Mouse (Mus musculus): Measurements from ENCODE around the gene Trmt5. TPM values are rescaled to one million over a fixed set of nuclear protein-coding genes. Genes with fewer than 3 reads are reported as not detected.

Trmt5 gene
- polyA plus RNA-seq (2015; fragmentation: Nextera tagmentation; extraction: Ambion mirVana) = 20.7 TPM in 2 replicates

DNA sequence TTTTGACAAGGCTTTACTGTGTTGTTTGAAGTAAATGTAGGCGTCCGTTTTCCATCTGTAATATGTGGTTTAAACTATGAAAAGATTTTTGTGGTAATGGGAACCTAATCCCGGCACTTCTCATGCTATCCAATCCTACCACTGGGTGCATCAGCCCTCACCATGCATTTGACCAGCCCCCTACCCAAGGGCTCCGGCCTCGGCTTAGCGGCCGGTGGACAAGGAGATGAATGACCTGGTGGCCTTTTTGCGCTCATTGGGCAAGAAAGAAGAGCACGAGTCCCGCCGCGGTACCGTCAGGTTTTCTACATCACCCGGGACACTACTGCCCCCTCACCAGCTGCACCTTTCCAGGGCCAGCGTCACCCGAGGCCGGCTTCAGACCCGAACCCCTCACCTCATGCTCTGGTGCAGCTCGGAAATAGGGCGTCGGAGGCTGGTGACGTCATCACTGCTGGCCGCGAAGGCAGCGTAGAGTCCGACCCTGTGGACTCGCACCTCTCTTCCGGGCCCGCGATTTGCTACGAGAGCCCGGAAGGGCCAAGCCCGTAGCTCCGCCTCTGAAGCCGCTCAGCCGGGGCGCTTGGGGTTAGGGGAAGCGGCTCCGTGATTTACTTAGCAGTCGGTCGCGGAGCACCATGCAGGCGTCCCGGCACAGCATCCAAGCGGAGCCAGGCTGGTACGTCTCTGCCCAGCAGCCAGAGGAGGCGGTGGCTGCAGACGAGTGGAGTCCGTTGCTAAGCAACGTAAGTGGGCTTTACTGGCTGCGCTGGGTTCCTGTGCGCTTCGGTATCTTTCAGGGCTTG lies at the start of gene Trmt5, which contains the start of gene Slc38a6:
Gene Trmt5, minus strand, starts transcription at position 424 of the 806 bp plus-strand sequence.
Gene Slc38a6, plus strand, starts transcription at position 493 of the 806 bp plus-strand sequence.
- H3K36me3 ChIP-seq = peaks cover 25% of the 10 kb centered on the region
- peak within 1 kb of the TSS; percentile 72 for H3K4me2 ChIP-seq
- ATAC-seq (replicated peaks; ENCODE audit: low FRiP score) = peak; percentile 96
- H3K4me3 ChIP-seq (replicated peaks) = peak within 1 kb of the TSS; percentile 77
- peaks cover 27% of the 10 kb centered on the region for H3K4me1 ChIP-seq
- peak within 1 kb of the TSS; percentile 81 for H3K9ac ChIP-seq
- no peaks in the 10 kb centered on the region for H3K9me3 ChIP-seq (replicated peaks)
- H3K27me3 ChIP-seq = no peaks in the 10 kb centered on the region
- H3K27ac ChIP-seq = peak within 1 kb of the TSS; percentile 89
- WGBS = under 1% methylated on average over 53 of the region's 53 CpGs

GRCm38 (mm10) chr12:73334051-73334551 lies 47.6 kb upstream of the Trmt5 start:
- WGBS = 73% methylated on average over 8 of the region's 8 CpGs
- no peak for ATAC-seq (replicated peaks; ENCODE audit: low FRiP score)
- Histone ChIP-seq H3K4me3 (replicated peaks) (no peak overlapping the region), H3K4me2 (no peak overlapping the region), H3K9ac (no peak overlapping the region), H3K36me3 (no peaks in the 10 kb centered on the region), H3K4me1 (no peaks in the 10 kb centered on the region), H3K27ac (no peak overlapping the region), H3K27me3 (no peaks in the 10 kb centered on the region), H3K9me3 (replicated peaks) (no peaks in the 10 kb centered on the region)

DNA sequence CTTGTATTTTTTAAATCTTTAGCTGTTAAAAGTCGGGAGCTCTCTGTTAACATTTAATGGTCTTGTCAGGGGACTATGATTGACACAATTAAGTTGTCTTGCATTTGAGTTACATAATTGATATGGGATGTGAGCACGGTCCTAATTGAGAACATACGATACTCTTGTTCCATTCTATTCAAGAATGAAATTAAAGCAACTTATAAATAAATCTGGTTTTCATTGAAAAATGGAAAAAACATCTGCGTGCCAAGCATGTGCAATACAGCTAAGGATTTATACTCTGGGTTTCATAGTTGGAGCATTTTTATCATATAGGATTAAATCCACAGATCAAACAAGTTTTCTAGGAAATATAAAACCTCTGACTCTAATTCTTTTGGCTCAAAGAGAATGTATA lies 46.2 kb upstream of the Trmt5 start:
- H3K4me3 ChIP-seq (replicated peaks) = no peak overlapping the region
- no peaks in the 10 kb centered on the region for H3K4me1 ChIP-seq
- H3K36me3 ChIP-seq = no peaks in the 10 kb centered on the region
- H3K4me2 ChIP-seq = no peak overlapping the region
- no peak overlapping the region for H3K9ac ChIP-seq
- no peak overlapping the region for H3K27ac ChIP-seq
- 87% methylated on average over 4 of the region's 4 CpGs for WGBS
- no peaks in the 10 kb centered on the region for H3K27me3 ChIP-seq
- ATAC-seq (replicated peaks; ENCODE audit: low FRiP score) = no peak
- no peaks in the 10 kb centered on the region for H3K9me3 ChIP-seq (replicated peaks)

GRCm38 (mm10) chr12:73330236-73330635 lies 43.7 kb upstream of the Trmt5 start:
- Histone ChIP-seq H3K27ac (no peak overlapping the region), H3K9me3 (replicated peaks) (no peaks in the 10 kb centered on the region), H3K36me3 (no peaks in the 10 kb centered on the region), H3K4me1 (no peaks in the 10 kb centered on the region), H3K9ac (no peak overlapping the region), H3K4me2 (no peak overlapping the region), H3K27me3 (no peaks in the 10 kb centered on the region), H3K4me3 (replicated peaks) (no peak overlapping the region)
- no peak for ATAC-seq (replicated peaks; ENCODE audit: low FRiP score)
- 82% methylated on average over 7 of the region's 7 CpGs for WGBS

GRCm38 (mm10) chr12:73328448-73329167 lies 42.1 kb upstream of the Trmt5 start:
- no peaks in the 10 kb centered on the region for H3K27me3 ChIP-seq
- 0 out of 2 replicates have a peak, but pooled peaks cover 4% of the 10 kb centered on the region for H3K4me1 ChIP-seq
- H3K9me3 ChIP-seq (replicated peaks) = no peaks in the 10 kb centered on the region
- H3K4me3 ChIP-seq (replicated peaks) = no peak overlapping the region
- no peaks in the 10 kb centered on the region for H3K36me3 ChIP-seq
- H3K27ac ChIP-seq = no peak overlapping the region
- ATAC-seq (replicated peaks; ENCODE audit: low FRiP score) = no peak
- H3K9ac ChIP-seq = no peak overlapping the region
- 82% methylated on average over 4 of the region's 4 CpGs for WGBS
- H3K4me2 ChIP-seq = no peak overlapping the region

DNA sequence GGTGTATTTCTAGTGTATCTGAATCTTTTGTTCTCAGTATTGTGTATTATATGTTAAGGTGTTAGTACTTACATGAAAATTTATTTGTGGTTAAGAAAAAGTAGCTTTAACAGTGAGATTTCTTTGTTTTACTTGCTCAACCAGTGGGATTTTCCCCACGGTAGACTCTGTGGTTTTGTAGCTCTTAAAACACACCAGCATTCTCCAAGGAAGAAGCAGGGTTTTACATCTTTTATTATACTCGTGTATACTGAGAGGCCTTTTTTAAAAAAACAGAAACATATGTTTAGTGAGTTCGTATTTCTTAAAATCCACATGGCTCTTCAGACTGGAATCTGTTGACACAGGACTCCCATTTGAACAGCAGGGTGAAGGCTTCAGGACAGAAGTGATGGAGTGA lies 40.9 kb upstream of the Trmt5 start:
- Histone ChIP-seq H3K9me3 (replicated peaks) (no peaks in the 10 kb centered on the region), H3K4me3 (replicated peaks) (no peak overlapping the region), H3K4me1 (0 out of 2 replicates have a peak, but pooled peaks cover 4% of the 10 kb centered on the region), H3K9ac (no peak overlapping the region), H3K4me2 (no peak overlapping the region), H3K27me3 (no peaks in the 10 kb centered on the region), H3K27ac (no peak overlapping the region), H3K36me3 (no peaks in the 10 kb centered on the region)
- WGBS = 66% methylated on average over 3 of the region's 3 CpGs
- ATAC-seq (replicated peaks; ENCODE audit: low FRiP score) = no peak

DNA sequence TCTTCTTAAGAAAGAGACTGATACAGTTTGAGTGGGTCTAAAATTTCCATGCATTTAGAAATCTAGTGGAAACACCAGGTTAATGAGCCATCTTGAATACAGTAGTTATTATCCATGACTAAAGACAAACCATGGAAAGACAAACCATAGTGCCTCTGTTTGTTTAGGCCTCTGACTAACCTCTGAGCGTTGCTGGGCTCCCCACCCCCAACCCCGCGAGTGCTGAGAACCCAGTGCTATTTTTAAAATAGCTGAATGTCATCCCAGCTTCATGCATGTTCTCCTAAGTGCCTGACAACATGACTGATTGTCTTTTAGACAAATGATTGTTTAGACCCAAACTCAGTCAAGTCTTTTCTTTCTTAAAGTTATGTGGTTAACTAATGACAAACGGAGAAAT lies 39.1 kb upstream of the Trmt5 start:
- Histone ChIP-seq H3K4me2 (no peak overlapping the region), H3K9ac (no peak overlapping the region), H3K27me3 (no peaks in the 10 kb centered on the region), H3K9me3 (replicated peaks) (no peaks in the 10 kb centered on the region), H3K4me1 (0 out of 2 replicates have a peak, but pooled peaks cover 4% of the 10 kb centered on the region), H3K27ac (no peak overlapping the region), H3K36me3 (no peaks in the 10 kb centered on the region), H3K4me3 (replicated peaks) (no peak overlapping the region)
- no peak for ATAC-seq (replicated peaks; ENCODE audit: low FRiP score)
- 37% methylated on average over 4 of the region's 4 CpGs for WGBS

DNA sequence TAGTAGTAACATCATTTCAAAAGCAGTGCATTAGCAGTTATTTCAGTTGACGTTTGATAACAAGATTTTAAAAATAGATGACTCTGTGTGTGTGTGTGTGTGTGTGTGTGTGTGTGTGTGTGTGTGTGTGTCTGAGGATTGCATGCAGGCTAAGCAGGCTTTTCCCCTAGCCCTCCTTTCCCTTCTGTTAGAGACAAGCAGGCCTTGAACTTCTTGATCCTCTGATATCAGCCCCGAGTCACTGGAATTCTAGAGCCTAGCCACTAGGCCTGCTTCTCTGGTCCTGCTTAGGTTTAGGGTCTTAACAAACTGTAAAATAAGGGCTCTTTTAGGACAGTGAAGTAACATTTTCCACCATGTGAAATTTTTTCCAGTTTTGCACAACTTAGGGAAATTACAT lies 38.7 kb upstream of the Trmt5 start:
- no peaks in the 10 kb centered on the region for H3K36me3 ChIP-seq
- no peak overlapping the region for H3K4me2 ChIP-seq
- no peaks in the 10 kb centered on the region for H3K9me3 ChIP-seq (replicated peaks)
- H3K27ac ChIP-seq = no peak overlapping the region
- no peaks in the 10 kb centered on the region for H3K27me3 ChIP-seq
- no peak for ATAC-seq (replicated peaks; ENCODE audit: low FRiP score)
- WGBS = 56% methylated on average over 2 of the region's 2 CpGs
- H3K9ac ChIP-seq = no peak overlapping the region
- 0 out of 2 replicates have a peak, but pooled peaks cover 4% of the 10 kb centered on the region for H3K4me1 ChIP-seq
- no peak overlapping the region for H3K4me3 ChIP-seq (replicated peaks)

- ATAC-seq (replicated peaks; ENCODE audit: low FRiP score) = 0 out of 2 replicates have a peak, but pooled peaks have one; percentile 60
Observed at GRCm38 (mm10) chr12:73324742-73325141, 38.2 kb upstream of the Trmt5 start.

DNA sequence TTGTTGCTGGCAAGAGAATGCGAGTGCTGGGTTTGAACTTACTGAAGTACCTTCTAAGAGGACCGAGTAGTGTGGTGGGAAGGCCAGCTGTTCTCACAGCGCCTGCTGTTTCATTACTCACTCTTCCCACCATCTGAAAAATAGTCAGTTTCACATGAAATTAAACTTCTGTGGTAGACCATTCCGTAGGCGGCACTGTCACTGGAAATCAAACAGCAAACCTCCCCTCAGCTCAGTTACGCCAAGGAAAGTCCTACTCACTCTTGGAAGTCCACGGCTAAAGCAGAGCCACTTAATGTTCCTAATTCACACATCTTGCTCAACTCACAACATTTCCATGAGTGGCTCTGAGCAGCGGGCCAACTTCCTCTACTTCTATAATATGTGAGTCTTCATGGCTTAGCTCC lies 37.7 kb upstream of the Trmt5 start:
- Histone ChIP-seq H3K36me3 (no peaks in the 10 kb centered on the region), H3K9ac (no peak overlapping the region), H3K27me3 (no peaks in the 10 kb centered on the region), H3K4me2 (no peak overlapping the region), H3K4me3 (replicated peaks) (no peak overlapping the region), H3K27ac (no peak overlapping the region), H3K9me3 (replicated peaks) (no peaks in the 10 kb centered on the region), H3K4me1 (0 out of 2 replicates have a peak, but pooled peaks cover 4% of the 10 kb centered on the region)
- 88% methylated on average over 8 of the region's 8 CpGs for WGBS
- ATAC-seq (replicated peaks; ENCODE audit: low FRiP score) = no peak

More at GRCm38 (mm10) chr12:73324742-73325141, 38.2 kb upstream of the Trmt5 start:
- no peak overlapping the region for H3K4me2 ChIP-seq
- no peak overlapping the region for H3K4me3 ChIP-seq (replicated peaks)
- no peak overlapping the region for H3K9ac ChIP-seq
- no peaks in the 10 kb centered on the region for H3K27me3 ChIP-seq
- 66% methylated on average over 1 of the region's 1 CpGs for WGBS
- H3K9me3 ChIP-seq (replicated peaks) = no peaks in the 10 kb centered on the region
- 0 out of 2 replicates have a peak, but pooled peaks cover 4% of the 10 kb centered on the region for H3K4me1 ChIP-seq
- H3K27ac ChIP-seq = no peak overlapping the region
- no peaks in the 10 kb centered on the region for H3K36me3 ChIP-seq

DNA sequence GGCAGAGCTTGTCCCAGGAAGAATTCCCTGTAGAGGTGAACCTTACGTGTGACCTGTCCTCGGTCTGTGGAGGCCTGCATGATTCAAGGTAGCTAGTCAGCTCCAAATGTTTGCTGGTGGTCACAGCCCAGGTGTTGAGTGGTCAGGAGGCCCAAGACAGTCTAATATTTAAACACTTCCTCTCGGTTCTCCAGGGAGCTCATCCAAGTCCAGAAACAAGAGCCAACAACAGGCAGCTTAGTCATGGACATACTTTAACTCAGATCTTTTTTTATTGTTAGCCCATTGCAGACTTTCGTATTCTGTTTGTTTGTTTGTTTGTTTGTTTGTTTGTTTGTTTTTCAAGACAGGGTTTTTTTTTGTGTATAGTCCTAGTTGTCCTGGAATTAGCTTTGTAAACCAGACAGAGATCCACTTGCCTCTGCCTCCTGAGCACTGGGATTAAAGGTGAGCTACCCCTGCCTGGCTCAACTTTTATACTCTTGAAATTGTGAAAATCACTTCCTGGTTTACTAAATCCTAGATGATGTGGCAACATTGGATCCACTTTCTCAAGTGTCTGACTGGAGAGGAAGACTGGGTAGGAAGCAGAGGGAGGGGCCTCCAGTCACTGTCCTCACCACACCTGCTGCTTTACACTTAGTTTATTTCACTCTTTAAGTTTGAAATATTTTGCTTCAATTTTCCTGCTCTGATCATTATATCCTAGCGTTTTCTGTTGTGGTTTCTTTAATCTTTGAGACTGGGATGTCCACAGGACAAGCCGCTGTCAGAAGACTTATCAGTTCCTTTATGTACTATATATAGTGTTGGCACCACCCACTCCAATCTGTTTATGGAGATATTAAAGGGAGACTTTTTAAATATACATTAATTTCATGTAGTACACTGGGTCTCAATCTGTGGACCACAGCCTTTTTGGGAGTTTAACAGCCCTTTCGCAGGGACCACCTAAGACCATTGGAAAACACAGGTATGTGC lies 31.5 kb upstream of the Trmt5 start:
- ATAC-seq (replicated peaks; ENCODE audit: low FRiP score) = no peak
- no peak overlapping the region for H3K4me2 ChIP-seq
- no peak overlapping the region for H3K9ac ChIP-seq
- H3K36me3 ChIP-seq = peaks cover 9% of the 10 kb centered on the region; the same call in 1 of the 2 replicates
- H3K27ac ChIP-seq = no peak overlapping the region
- H3K9me3 ChIP-seq (replicated peaks) = no peaks in the 10 kb centered on the region
- no peaks in the 10 kb centered on the region for H3K27me3 ChIP-seq
- 91% methylated on average over 7 of the region's 7 CpGs for WGBS
- H3K4me3 ChIP-seq (replicated peaks) = no peak overlapping the region
- no peaks in the 10 kb centered on the region for H3K4me1 ChIP-seq

Data from kidney, embryonic 15.5 days (tissue).